Mouse (Mus musculus): ENCODE measurements at regions not wholly inside any gene's neighbourhood (a gene's known extent, or its start where the extent isn't known, plus 50 kb on each side); places are given as distances from the start of the nearest gene placed in this dataset.
A peak's percentile ranks its signal among the peaks of the same experiment; 100 is the strongest.

- Histone ChIP-seq H3K9me3 (peaks cover 7% of the 10 kb centered on the region; the same call in 1 of the 2 replicates), H3K4me3 (no peak overlapping the region), H3K27me3 (ENCODE audit: insufficient read depth, poor library complexity, severe bottlenecking) (no peaks in the 10 kb centered on the region), H3K36me3 (no peaks in the 10 kb centered on the region), H3K4me1 (replicated peaks) (peaks cover 12% of the 10 kb centered on the region), H3K27ac (peak overlapping the region; percentile 62)
- peak; percentile 20 for DNase-seq (ENCODE audit: low spot score)
- WGBS, result 47% methylated on average over 15 of the region's 15 CpGs
Measured at GRCm38 (mm10) chr1:153997201-153998181, 97.5 kb upstream of the Teddm2 start.

DNA sequence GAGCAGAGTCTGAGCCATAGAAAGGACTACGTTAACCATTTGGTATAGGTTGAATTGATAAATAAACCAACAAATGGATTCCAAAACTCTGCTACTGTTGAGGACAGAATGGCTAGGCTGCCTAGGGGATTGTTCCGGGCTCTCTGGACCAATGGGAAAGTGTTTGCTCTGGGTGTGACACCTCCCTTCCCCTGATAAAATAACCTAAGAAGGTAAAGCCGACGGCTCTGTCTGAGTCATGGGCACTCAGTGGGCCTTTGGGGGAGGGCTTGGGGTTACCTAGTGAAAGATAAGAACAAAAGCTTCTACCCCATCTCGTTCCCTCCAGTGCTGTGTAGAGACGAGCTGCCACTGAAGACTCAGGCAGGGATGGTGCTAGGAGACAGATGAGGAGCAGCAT is 99.7 kb upstream of the Teddm2 start:
- Histone ChIP-seq H3K4me1 (replicated peaks) (peaks cover 12% of the 10 kb centered on the region), H3K27me3 (ENCODE audit: insufficient read depth, poor library complexity, severe bottlenecking) (no peaks in the 10 kb centered on the region), H3K9me3 (no peaks in the 10 kb centered on the region), H3K4me3 (no peak overlapping the region), H3K36me3 (no peaks in the 10 kb centered on the region), H3K27ac (no peak overlapping the region)
- WGBS, result 78% methylated on average over 6 of the region's 6 CpGs
- DNase-seq (ENCODE audit: low spot score), result no peak

- H3K4me3 ChIP-seq, result no peak overlapping the region
- no peaks in the 10 kb centered on the region for H3K9me3 ChIP-seq
- H3K27ac ChIP-seq, result no peak overlapping the region
- WGBS, result 88% methylated on average over 7 of the region's 7 CpGs
- no peak for DNase-seq (ENCODE audit: low spot score)
- no peaks in the 10 kb centered on the region for H3K4me1 ChIP-seq (replicated peaks)
- no peaks in the 10 kb centered on the region for H3K27me3 ChIP-seq (ENCODE audit: insufficient read depth, poor library complexity, severe bottlenecking)
- no peaks in the 10 kb centered on the region for H3K36me3 ChIP-seq
Measured at GRCm38 (mm10) chr1:154003669-154004068, 103.6 kb upstream of the Teddm2 start.

- Histone ChIP-seq H3K4me3 (no peak overlapping the region), H3K36me3 (no peaks in the 10 kb centered on the region), H3K27me3 (ENCODE audit: insufficient read depth, poor library complexity, severe bottlenecking) (no peaks in the 10 kb centered on the region), H3K4me1 (replicated peaks) (no peaks in the 10 kb centered on the region), H3K9me3 (no peaks in the 10 kb centered on the region), H3K27ac (no peak overlapping the region)
- WGBS, result 93% methylated on average over 4 of the region's 4 CpGs
- no peak for DNase-seq (ENCODE audit: low spot score)
Measured at GRCm38 (mm10) chr1:154004647-154005046, 104.6 kb upstream of the Teddm2 start.

GRCm38 (mm10) chr1:154006055-154006454 is 106.0 kb upstream of the Teddm2 start:
- H3K36me3 ChIP-seq, result no peaks in the 10 kb centered on the region
- no peak for DNase-seq (ENCODE audit: low spot score)
- no peaks in the 10 kb centered on the region for H3K27me3 ChIP-seq (ENCODE audit: insufficient read depth, poor library complexity, severe bottlenecking)
- H3K4me1 ChIP-seq (replicated peaks), result no peaks in the 10 kb centered on the region
- 90% methylated on average over 13 of the region's 13 CpGs for WGBS
- H3K27ac ChIP-seq, result no peak overlapping the region
- no peaks in the 10 kb centered on the region for H3K9me3 ChIP-seq
- H3K4me3 ChIP-seq, result no peak overlapping the region

GRCm38 (mm10) chr1:154007440-154007839 is 107.4 kb upstream of the Teddm2 start:
- no peak overlapping the region for H3K27ac ChIP-seq
- no peak overlapping the region for H3K4me3 ChIP-seq
- WGBS, result 91% methylated on average over 3 of the region's 3 CpGs
- H3K27me3 ChIP-seq (ENCODE audit: insufficient read depth, poor library complexity, severe bottlenecking), result no peaks in the 10 kb centered on the region
- H3K4me1 ChIP-seq (replicated peaks), result no peaks in the 10 kb centered on the region
- H3K9me3 ChIP-seq, result no peaks in the 10 kb centered on the region
- H3K36me3 ChIP-seq, result no peaks in the 10 kb centered on the region
- no peak for DNase-seq (ENCODE audit: low spot score)

DNA sequence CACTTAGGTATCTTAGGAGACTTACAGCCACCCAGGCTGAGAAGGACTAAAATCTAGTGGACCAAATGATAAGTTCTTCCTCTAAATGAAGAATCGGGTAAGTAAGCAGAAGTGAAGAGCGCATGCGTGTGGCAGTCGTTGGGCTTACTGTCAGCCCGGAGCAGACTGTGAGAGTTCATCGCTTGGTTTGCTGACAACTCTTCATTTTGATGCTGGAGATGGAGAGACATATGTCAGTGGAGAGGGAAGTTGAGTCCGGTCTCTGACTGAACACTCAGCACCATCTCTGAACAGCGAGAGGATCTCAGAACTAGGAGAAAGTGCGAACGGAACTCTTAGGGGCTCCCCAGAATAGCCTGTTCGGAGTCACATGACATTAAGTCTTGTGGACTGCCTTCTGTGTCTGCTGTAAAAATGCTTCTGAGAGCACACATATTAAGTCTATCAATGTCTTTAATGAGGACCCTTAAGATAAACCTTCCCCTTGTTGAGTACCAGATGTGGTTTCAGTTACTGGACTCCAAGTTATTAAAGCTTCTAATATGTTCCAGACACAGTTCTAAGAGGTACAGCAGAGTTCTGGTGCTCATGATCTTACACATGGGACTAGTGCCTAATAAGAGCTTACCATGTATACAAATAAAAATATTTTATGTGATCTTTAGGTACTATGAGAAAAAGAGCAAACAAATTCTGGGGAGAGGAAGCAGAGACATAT is 108.7 kb upstream of the Teddm2 start:
- WGBS, result 96% methylated on average over 11 of the region's 11 CpGs
- no peaks in the 10 kb centered on the region for H3K9me3 ChIP-seq
- no peak overlapping the region for H3K4me3 ChIP-seq
- H3K27me3 ChIP-seq (ENCODE audit: insufficient read depth, poor library complexity, severe bottlenecking), result no peaks in the 10 kb centered on the region
- no peak for DNase-seq (ENCODE audit: low spot score)
- no peaks in the 10 kb centered on the region for H3K4me1 ChIP-seq (replicated peaks)
- H3K36me3 ChIP-seq, result no peaks in the 10 kb centered on the region
- H3K27ac ChIP-seq, result no peak overlapping the region

- no peak overlapping the region for H3K4me3 ChIP-seq
Measured at GRCm38 (mm10) chr1:154010681-154011080, 110.7 kb upstream of the Teddm2 start.

GRCm38 (mm10) chr1:154016516-154016915 is 116.5 kb upstream of the Teddm2 start:
- H3K36me3 ChIP-seq, result no peaks in the 10 kb centered on the region
- H3K4me3 ChIP-seq, result no peak overlapping the region
- no peaks in the 10 kb centered on the region for H3K27me3 ChIP-seq (ENCODE audit: insufficient read depth, poor library complexity, severe bottlenecking)
- H3K9me3 ChIP-seq, result no peaks in the 10 kb centered on the region
- 81% methylated on average over 2 of the region's 2 CpGs for WGBS
- no peak overlapping the region for H3K27ac ChIP-seq
- DNase-seq (ENCODE audit: low spot score), result no peak
- no peaks in the 10 kb centered on the region for H3K4me1 ChIP-seq (replicated peaks)

More at GRCm38 (mm10) chr1:154010681-154011080, 110.7 kb upstream of the Teddm2 start:
- WGBS, result 91% methylated on average over 4 of the region's 4 CpGs
- Histone ChIP-seq H3K4me1 (replicated peaks) (no peaks in the 10 kb centered on the region), H3K27ac (no peak overlapping the region), H3K27me3 (ENCODE audit: insufficient read depth, poor library complexity, severe bottlenecking) (no peaks in the 10 kb centered on the region), H3K9me3 (no peaks in the 10 kb centered on the region), H3K36me3 (no peaks in the 10 kb centered on the region)
- DNase-seq (ENCODE audit: low spot score), result no peak

DNA sequence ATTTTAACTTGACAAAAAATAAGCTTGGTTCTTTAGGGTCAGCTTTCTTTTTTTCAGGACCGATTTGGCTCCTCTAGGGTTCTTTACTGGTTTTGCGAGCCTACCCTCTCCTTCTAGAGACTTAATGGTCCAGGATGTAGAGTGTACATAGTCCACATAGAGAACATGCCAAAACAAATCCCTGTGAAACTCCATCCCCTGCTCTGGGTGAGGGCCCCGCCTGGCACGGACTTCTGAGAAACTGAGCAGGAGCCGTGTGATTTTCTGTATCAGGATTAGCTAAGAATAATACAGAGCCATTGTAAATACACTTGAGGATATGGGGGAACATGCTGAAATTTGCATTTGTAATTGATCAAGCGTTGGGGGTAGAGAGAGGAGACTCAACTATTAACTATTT is 118.2 kb upstream of the Teddm2 start:
- Histone ChIP-seq H3K4me1 (replicated peaks) (no peaks in the 10 kb centered on the region), H3K9me3 (no peaks in the 10 kb centered on the region), H3K27me3 (ENCODE audit: insufficient read depth, poor library complexity, severe bottlenecking) (no peaks in the 10 kb centered on the region), H3K27ac (no peak overlapping the region), H3K4me3 (no peak overlapping the region), H3K36me3 (no peaks in the 10 kb centered on the region)
- WGBS, result 85% methylated on average over 6 of the region's 6 CpGs
- DNase-seq (ENCODE audit: low spot score), result no peak

- no peak for DNase-seq (ENCODE audit: low spot score)
- H3K4me1 ChIP-seq (replicated peaks), result no peaks in the 10 kb centered on the region
- no peaks in the 10 kb centered on the region for H3K27me3 ChIP-seq (ENCODE audit: insufficient read depth, poor library complexity, severe bottlenecking)
- no peak overlapping the region for H3K27ac ChIP-seq
- no peak overlapping the region for H3K4me3 ChIP-seq
- 82% methylated on average over 3 of the region's 3 CpGs for WGBS
- H3K36me3 ChIP-seq, result no peaks in the 10 kb centered on the region
- H3K9me3 ChIP-seq, result no peaks in the 10 kb centered on the region
Measured at GRCm38 (mm10) chr1:154024301-154024700, 124.3 kb upstream of the Teddm2 start.

DNA sequence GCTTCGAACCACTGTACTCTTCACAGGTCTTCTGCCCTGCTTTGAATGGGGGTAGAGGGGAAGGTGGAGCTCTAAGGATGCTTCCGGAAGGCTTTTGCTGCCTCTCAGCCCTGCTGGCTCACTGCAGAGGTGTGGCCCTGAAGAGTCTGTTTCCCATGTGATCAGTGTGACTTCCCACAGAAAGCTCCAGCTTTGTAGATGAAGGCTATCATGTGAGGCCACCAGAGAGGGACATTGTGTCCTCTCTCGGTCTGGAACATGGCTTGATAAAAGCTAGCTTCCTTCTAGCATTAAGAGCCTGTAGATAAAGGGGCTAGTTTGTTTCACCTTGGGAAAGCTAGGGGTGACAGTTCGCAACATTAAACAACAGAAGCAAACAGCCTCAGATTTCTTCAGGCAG is 127.3 kb upstream of the Teddm2 start:
- 87% methylated on average over 4 of the region's 4 CpGs for WGBS
- H3K4me3 ChIP-seq, result no peak overlapping the region
- H3K4me1 ChIP-seq (replicated peaks), result peaks cover 6% of the 10 kb centered on the region; the same call in 1 of the 2 replicates
- DNase-seq (ENCODE audit: low spot score), result no peak
- no peak overlapping the region for H3K27ac ChIP-seq
- no peaks in the 10 kb centered on the region for H3K36me3 ChIP-seq
- H3K9me3 ChIP-seq, result no peaks in the 10 kb centered on the region
- no peaks in the 10 kb centered on the region for H3K27me3 ChIP-seq (ENCODE audit: insufficient read depth, poor library complexity, severe bottlenecking)

- H3K27ac ChIP-seq, result no peak overlapping the region
- WGBS, result 72% methylated on average over 3 of the region's 3 CpGs
- H3K36me3 ChIP-seq, result no peaks in the 10 kb centered on the region
- no peak overlapping the region for H3K4me3 ChIP-seq
- H3K4me1 ChIP-seq (replicated peaks), result peaks cover 12% of the 10 kb centered on the region
- no peaks in the 10 kb centered on the region for H3K9me3 ChIP-seq
- no peak for DNase-seq (ENCODE audit: low spot score)
- H3K27me3 ChIP-seq (ENCODE audit: insufficient read depth, poor library complexity, severe bottlenecking), result no peaks in the 10 kb centered on the region
Measured at GRCm38 (mm10) chr1:154029826-154030225, 129.8 kb upstream of the Teddm2 start.

All from hindbrain, embryonic 10.5 days (tissue).